Mouse (Mus musculus) limb, embryonic 14.5 days (tissue): ENCODE data around the gene Wdr63. TPM values are rescaled to one million over a fixed set of nuclear protein-coding genes. Genes with fewer than 3 reads are reported as not detected.

Source experiments
- ATAC-seq: fragments of 200-750 bp; cut with Nextera tagmentation; 2 replicates; pipeline ENCODE4 v1.8.0; 2017; ENCODE audit warnings: low read depth, moderate number of reproducible peaks, moderate TSS enrichment; ENCODE audit not compliant: low FRiP score
- DNase-seq: peaks from one replicate; pipeline ENCODE4 v3.0.0-alpha.2; 2015; ENCODE audit warnings: low spot score
- H3K27ac ChIP-seq: fragments of 300-500 bp; sonication (generic); replicated peaks from 2 replicates; pipeline ENCODE4 v1.5.1; 2014; ENCODE audit warnings: low read depth, mild to moderate bottlenecking, low read length, moderate library complexity, mixed read lengths
- H3K27me3 ChIP-seq: fragments of 300-500 bp; sonication (generic); 2 replicates; pipeline ENCODE4 v1.6.1; 2014; ENCODE audit warnings: low read length, mixed read lengths; ENCODE audit not compliant: control insufficient read depth, insufficient read depth
- H3K36me3 ChIP-seq: fragments of 300-500 bp; sonication (generic); 2 replicates; pipeline ENCODE4 v1.6.1; 2014; ENCODE audit warnings: mild to moderate bottlenecking, low read length, moderate library complexity, mixed read lengths; ENCODE audit not compliant: control insufficient read depth, insufficient read depth
- H3K4me1 ChIP-seq: fragments of 300-500 bp; sonication (generic); 2 replicates; pipeline ENCODE4 v1.6.1; 2014; ENCODE audit warnings: antibody characterized with exemption, low read length, mixed read lengths; ENCODE audit not compliant: control insufficient read depth, insufficient read depth
- H3K4me2 ChIP-seq: fragments of 300-500 bp; sonication (generic); replicated peaks from 2 replicates; pipeline ENCODE4 v1.6.1; 2014; ENCODE audit warnings: low read depth, mild to moderate bottlenecking, low read length, moderate library complexity; ENCODE audit not compliant: severe bottlenecking
- H3K4me3 ChIP-seq: fragments of 300-500 bp; sonication (generic); replicated peaks from 2 replicates; pipeline ENCODE4 v1.5.1; 2014; ENCODE audit warnings: low read length
- H3K9ac ChIP-seq: fragments of 300-500 bp; sonication (generic); 2 replicates; pipeline ENCODE4 v1.6.1; 2014; ENCODE audit warnings: mild to moderate bottlenecking, low read depth, low read length, moderate library complexity; ENCODE audit not compliant: severe bottlenecking
- H3K9me3 ChIP-seq: fragments of 300-500 bp; sonication (generic); 2 replicates; pipeline ENCODE4 v1.6.1; 2016; ENCODE audit warnings: low read length; ENCODE audit not compliant: control insufficient read depth
- POLR2A ChIP-seq: fragments of 200-500 bp; IDR thresholded peaks from 2 replicates; pipeline ENCODE4 v1.8.0; 2012; ENCODE audit warnings: inconsistent platforms, mild to moderate bottlenecking, moderate library complexity, borderline replicate concordance; ENCODE audit not compliant: insufficient read depth, insufficient read length; ENCODE audit errors: extremely low read depth
- WGBS: fragments of 180-500 bp; shearing (Covaris S2); extraction: QIAGEN DNeasy Blood & Tissue Kit; methylation state at CpG from one replicate; pipeline ENCODE4 v1.1.7; 2014; 5-methylcytosine and 5-hydroxymethylcytosine counted together
- polyA plus RNA-seq, 2 experiments: library from polyadenylated mRNA; depleted of rRNA in 1 of 2; stranded (reverse) in 1 of 2; unstranded in 1 of 2; fragments of >200 nt; fragmentation: Nextera tagmentation in 1 of 2; extraction: Ambion mirVana in 1 of 2; gene quantifications; 2 replicates each; pipeline versions ENCODE4 v1.2.1 to v1.2.3; 2012 to 2014

The Wdr63 gene
- polyA plus RNA-seq, 2 experiments, result 0.20 TPM; not detected in 1

DNA sequence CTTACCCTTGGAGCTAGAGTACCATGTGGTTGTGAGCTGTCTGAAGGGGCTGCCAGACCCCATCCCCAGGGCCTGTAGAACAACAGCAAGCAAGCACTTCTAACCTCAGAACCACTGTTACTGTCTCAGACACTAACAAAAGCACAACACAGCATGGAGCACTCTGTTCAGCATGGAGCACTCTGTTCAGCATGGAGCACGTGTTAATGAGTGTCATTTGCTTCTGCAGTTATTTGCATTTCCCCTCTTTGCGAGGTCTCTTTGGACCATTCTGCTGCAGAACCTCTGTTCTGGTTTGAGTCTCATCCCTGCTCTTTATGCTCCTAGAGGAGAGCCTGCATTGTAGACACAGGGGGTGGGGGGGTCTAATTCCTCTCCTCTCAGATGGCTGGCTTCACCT lies 45.0 kb upstream of the Wdr63 start:
- no peak overlapping the region for H3K27ac ChIP-seq
- no peak for TF ChIP-seq POLR2A

DNA sequence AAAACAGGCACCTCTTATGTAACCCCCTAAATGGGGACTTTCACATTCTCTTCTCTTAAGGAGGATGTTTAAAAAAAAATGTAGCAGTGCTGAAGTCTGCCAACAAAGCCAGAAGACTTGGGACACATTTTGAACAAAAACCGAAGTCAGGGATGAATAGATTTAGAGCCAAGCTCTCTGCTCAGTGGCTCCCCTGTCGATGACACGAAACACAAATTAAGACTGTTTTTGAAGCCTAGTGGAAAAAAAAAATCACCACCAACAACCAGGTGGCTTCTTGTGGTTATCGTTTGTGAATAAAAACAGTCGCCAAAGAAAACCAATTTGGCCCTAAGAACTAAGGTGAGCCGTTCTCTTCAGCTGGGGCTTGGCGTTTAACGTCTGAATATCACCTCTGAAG lies 44.4 kb upstream of the Wdr63 start:
- Histone ChIP-seq H3K27me3 (0 out of 2 replicates have a peak, but pooled peaks cover 4% of the 10 kb centered on the region), H3K27ac (no peak overlapping the region), H3K9me3 (no peaks in the 10 kb centered on the region), H3K4me3 (no peak overlapping the region), H3K4me1 (peaks cover 8% of the 10 kb centered on the region; the same call in 1 of the 2 replicates), H3K9ac (no peak overlapping the region), H3K36me3 (no peaks in the 10 kb centered on the region), H3K4me2 (no peak overlapping the region)
- DNase-seq (no peak), ATAC-seq (no peak)
- no peak for TF ChIP-seq POLR2A
- 66% methylated on average over 8 of the region's 8 CpGs for WGBS

More for the DNA sequence above, 45.0 kb upstream of the Wdr63 start:
- ATAC-seq (no peak), DNase-seq (no peak)
- no peak overlapping the region for H3K4me3 ChIP-seq
- H3K27me3 ChIP-seq, result 0 out of 2 replicates have a peak, but pooled peaks cover 4% of the 10 kb centered on the region
- 73% methylated on average over 2 of the region's 2 CpGs for WGBS
- no peak overlapping the region for H3K4me2 ChIP-seq
- no peaks in the 10 kb centered on the region for H3K9me3 ChIP-seq
- no peaks in the 10 kb centered on the region for H3K36me3 ChIP-seq
- peaks cover 8% of the 10 kb centered on the region; the same call in 1 of the 2 replicates for H3K4me1 ChIP-seq
- no peak overlapping the region for H3K9ac ChIP-seq

DNA sequence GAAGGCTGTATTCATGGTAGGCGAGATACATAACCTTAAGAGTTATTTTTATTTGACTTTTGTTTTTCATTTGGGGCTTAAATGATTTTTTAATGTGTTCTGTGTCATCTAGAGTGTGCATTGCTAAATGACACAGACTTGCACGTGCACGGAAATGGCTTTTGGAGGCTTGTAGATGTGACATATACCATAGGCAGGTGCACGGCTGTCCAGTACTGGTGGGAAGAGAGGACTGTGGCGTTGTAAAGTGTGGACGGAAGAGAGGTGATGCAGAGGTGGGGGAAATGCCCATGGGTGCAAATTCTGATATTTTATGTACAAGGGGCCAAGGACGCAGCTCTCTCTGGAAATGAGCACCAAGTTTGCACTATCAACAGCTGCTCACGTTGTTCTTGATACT lies 43.8 kb upstream of the Wdr63 start:
- H3K4me2 ChIP-seq, result no peak overlapping the region
- H3K36me3 ChIP-seq, result no peaks in the 10 kb centered on the region
- 0 out of 2 replicates have a peak, but pooled peaks cover 4% of the 10 kb centered on the region for H3K27me3 ChIP-seq
- TF ChIP-seq POLR2A, result no peak
- 84% methylated on average over 8 of the region's 8 CpGs for WGBS
- DNase-seq (no peak), ATAC-seq (no peak)
- no peak overlapping the region for H3K9ac ChIP-seq
- no peak overlapping the region for H3K27ac ChIP-seq
- no peaks in the 10 kb centered on the region for H3K9me3 ChIP-seq
- H3K4me1 ChIP-seq, result peaks cover 8% of the 10 kb centered on the region; the same call in 1 of the 2 replicates
- H3K4me3 ChIP-seq, result no peak overlapping the region

DNA sequence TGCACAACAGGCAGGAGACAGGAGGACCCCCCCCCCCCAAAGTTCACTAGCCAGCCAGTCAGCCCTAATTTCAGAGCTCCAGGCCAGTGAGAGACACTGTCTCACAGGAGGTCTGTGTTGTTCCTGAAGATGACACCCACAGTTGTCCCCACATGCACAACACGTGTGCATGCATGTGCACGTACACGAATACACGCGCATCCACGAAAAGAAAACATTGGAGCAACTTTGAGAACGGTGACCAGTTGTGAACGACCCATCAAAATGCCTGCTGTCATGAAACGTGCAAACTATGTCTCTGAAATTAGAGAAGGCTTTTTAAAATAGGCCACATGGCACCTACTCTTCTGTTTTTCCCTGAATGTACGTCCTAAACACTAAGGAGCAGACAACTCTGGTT lies 43.4 kb upstream of the Wdr63 start:
- Histone ChIP-seq H3K4me2 (no peak overlapping the region), H3K4me1 (peaks cover 8% of the 10 kb centered on the region; the same call in 1 of the 2 replicates), H3K4me3 (no peak overlapping the region), H3K9me3 (no peaks in the 10 kb centered on the region), H3K36me3 (no peaks in the 10 kb centered on the region), H3K27ac (no peak overlapping the region), H3K27me3 (0 out of 2 replicates have a peak, but pooled peaks cover 4% of the 10 kb centered on the region), H3K9ac (no peak overlapping the region)
- ATAC-seq (no peak), DNase-seq (no peak)
- 89% methylated on average over 10 of the region's 10 CpGs for WGBS
- no peak for TF ChIP-seq POLR2A

DNA sequence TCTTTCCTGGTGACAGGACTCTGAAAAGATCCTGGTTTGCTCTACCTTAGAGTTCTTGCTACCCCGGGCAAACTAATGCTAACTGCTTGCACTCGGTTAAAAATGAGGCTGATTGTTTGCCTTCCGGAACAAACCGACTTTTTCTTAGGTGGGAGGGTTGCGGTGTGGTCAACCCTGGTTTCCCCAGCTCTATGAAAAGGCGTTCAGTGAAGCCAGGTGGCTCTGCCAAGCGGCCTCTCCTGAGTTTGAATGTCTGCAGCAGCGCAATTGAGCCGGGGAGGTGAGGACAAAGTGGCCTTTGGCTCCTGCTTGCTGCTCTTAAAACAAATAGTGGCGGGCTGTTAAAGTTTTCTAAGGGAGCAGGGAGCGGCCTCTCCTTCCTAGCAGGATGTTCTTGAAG lies 42.6 kb upstream of the Wdr63 start:
- peak; percentile 12 for DNase-seq
- ATAC-seq, result no peak

DNA sequence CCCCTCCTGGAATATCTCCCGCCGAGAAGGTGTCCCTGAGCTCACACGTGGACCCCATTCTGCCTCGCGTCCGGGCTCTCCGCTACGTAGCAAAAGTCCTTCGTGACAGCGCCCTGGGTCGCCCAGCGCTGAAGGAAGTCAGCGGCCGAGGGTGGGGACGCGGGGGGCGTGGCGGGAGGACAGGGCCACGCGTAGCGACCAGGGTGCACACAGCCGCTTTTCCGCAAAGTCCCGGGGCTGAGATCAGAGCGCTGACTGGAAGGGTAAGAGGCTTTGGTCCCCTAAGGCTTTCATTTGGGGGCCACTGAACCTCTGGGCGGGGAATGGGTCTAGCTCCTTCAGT lies 42.1 kb upstream of the Wdr63 start:
- no peak overlapping the region for H3K27ac ChIP-seq
- peak overlapping the region; percentile 56 for H3K9ac ChIP-seq
- peak; percentile 36; the same call in 1 of the 2 replicates for ATAC-seq

More for the DNA sequence above, 42.6 kb upstream of the Wdr63 start:
- Histone ChIP-seq H3K4me2 (peak overlapping the region; percentile 98), H3K4me1 (peaks cover 8% of the 10 kb centered on the region; the same call in 1 of the 2 replicates), H3K9me3 (no peaks in the 10 kb centered on the region), H3K9ac (peak overlapping the region; percentile 56; the same call in 1 of the 2 replicates), H3K36me3 (no peaks in the 10 kb centered on the region), H3K27me3 (0 out of 2 replicates have a peak, but pooled peaks cover 4% of the 10 kb centered on the region), H3K4me3 (peak overlapping the region; percentile 45), H3K27ac (no peak overlapping the region)
- TF ChIP-seq POLR2A, result no peak
- WGBS, result 15% methylated on average over 11 of the region's 11 CpGs

More for the DNA sequence above, 42.1 kb upstream of the Wdr63 start:
- no peak for DNase-seq
- peak overlapping the region; percentile 45 for H3K4me3 ChIP-seq
- no peaks in the 10 kb centered on the region for H3K36me3 ChIP-seq
- under 1% methylated on average over 21 of the region's 26 CpGs for WGBS
- H3K27me3 ChIP-seq, result 0 out of 2 replicates have a peak, but pooled peaks cover 4% of the 10 kb centered on the region
- H3K4me2 ChIP-seq, result peak overlapping the region; percentile 98
- peaks cover 8% of the 10 kb centered on the region; the same call in 1 of the 2 replicates for H3K4me1 ChIP-seq
- H3K9me3 ChIP-seq, result 0 out of 2 replicates have a peak, but pooled peaks cover 4% of the 10 kb centered on the region
- no peak for TF ChIP-seq POLR2A
